Comparison of ENCODE assay signal across 9 mouse cellular contexts in genomic region chr1:91437083-91437400, GRCm38 (mm10). TPM values are rescaled to one million over a fixed set of nuclear protein-coding genes. Genes with fewer than 3 reads are reported as not detected.
DNase-seq lines count a peak whose midpoint lies in the region; ATAC-seq and TF ChIP-seq lines count a peak whose summit lies in the region.
"Had no signal": no experiment of that assay in that cellular context is flagged by ENCODE, and none has a peak within 500 bp of the region (broad histone marks: within the 10 kb centered on the region; RNA-seq: fewer than 3 reads in every experiment).

No protein-coding gene starts in this region.

- no peak overlapping the region for H3K9ac ChIP-seq in heart, embryonic 12.5 days
- no peak overlapping the region for H3K9ac ChIP-seq in intestine, postnatal 0 days (ENCODE audit: low read depth, low read length)
- no peak overlapping the region for H3K9ac ChIP-seq in midbrain, embryonic 16.5 days (ENCODE audit: low read depth, low read length)

- WGBS in heart, embryonic 12.5 days = 86% methylated on average over 3 of the region's 3 CpGs
- 81% methylated on average over 3 of the region's 3 CpGs for WGBS in intestine, postnatal 0 days
- 96% methylated on average over 3 of the region's 3 CpGs for WGBS in midbrain, embryonic 16.5 days

- H3K36me3 ChIP-seq in heart, embryonic 12.5 days = peaks cover 51% of the 10 kb centered on the region
- peaks cover 87% of the 10 kb centered on the region for H3K36me3 ChIP-seq in intestine, postnatal 0 days (ENCODE audit: control insufficient read depth, insufficient read depth)
- H3K36me3 ChIP-seq in midbrain, embryonic 16.5 days (ENCODE audit: control insufficient read depth, insufficient read depth, low read length) = peaks cover 17% of the 10 kb centered on the region

- no peak overlapping the region for H3K4me2 ChIP-seq in heart, embryonic 12.5 days
- H3K4me2 ChIP-seq in intestine, postnatal 0 days (replicated peaks; ENCODE audit: low read depth) = no peak overlapping the region
- H3K4me2 ChIP-seq in midbrain, embryonic 16.5 days (ENCODE audit: low read length) = no peak overlapping the region

- H3K4me1 ChIP-seq in heart, embryonic 12.5 days (replicated peaks) = peaks cover 24% of the 10 kb centered on the region
- peaks cover 25% of the 10 kb centered on the region for H3K4me1 ChIP-seq in brown adipose tissue, adult 24 weeks (ENCODE audit: control insufficient read depth, insufficient read depth, insufficient read length, low read length)
- no peaks in the 10 kb centered on the region for H3K4me1 ChIP-seq in intestine, postnatal 0 days (replicated peaks; ENCODE audit: control insufficient read depth, insufficient read depth, low read length)
- no peaks in the 10 kb centered on the region for H3K4me1 ChIP-seq in midbrain, embryonic 16.5 days (ENCODE audit: control insufficient read depth, insufficient read depth, low read length)

- ATAC-seq in heart, embryonic 12.5 days (ENCODE audit: insufficient number of reproducible peaks, low FRiP score) = no peak
- ATAC-seq in intestine, postnatal 0 days = no peak
- no peak for ATAC-seq in midbrain, embryonic 16.5 days

- no peak for DNase-seq in heart, adult 8-10 months (ENCODE audit: low spot score)
- DNase-seq in left cerebral cortex, adult 2 months (ENCODE audit: extremely low spot score in 1 of 2, low spot score in 2 of 2) = no peak
- no peak for DNase-seq in left cerebral cortex, adult 8-10 months (ENCODE audit: low spot score in 2 of 2)
- DNase-seq in testis, postnatal 14 days (ENCODE audit: low spot score) = no peak
- DNase-seq: left cerebral cortex, postnatal 4 days had no signal

- no peaks in the 10 kb centered on the region for H3K27me3 ChIP-seq in heart, embryonic 12.5 days (replicated peaks)
- H3K27me3 ChIP-seq in intestine, postnatal 0 days (replicated peaks; ENCODE audit: control insufficient read depth, insufficient read depth, low read length) = no peaks in the 10 kb centered on the region
- H3K27me3 ChIP-seq in midbrain, embryonic 16.5 days (ENCODE audit: control insufficient read depth, insufficient read depth, low read depth, low read length) = no peaks in the 10 kb centered on the region

- no peak overlapping the region for H3K4me3 ChIP-seq in heart, embryonic 12.5 days
- H3K4me3 ChIP-seq in left cerebral cortex, adult 2 months = no peak overlapping the region
- H3K4me3 ChIP-seq in brown adipose tissue, adult 24 weeks (ENCODE audit: insufficient read depth, low read depth, low read length) = no peak overlapping the region
- no peak overlapping the region for H3K4me3 ChIP-seq in intestine, postnatal 0 days (ENCODE audit: low read depth, low read length)
- no peak overlapping the region for H3K4me3 ChIP-seq in midbrain, embryonic 16.5 days (ENCODE audit: low read depth, low read length)

- H3K9me3 ChIP-seq in heart, embryonic 12.5 days (replicated peaks) = no peaks in the 10 kb centered on the region
- H3K9me3 ChIP-seq in intestine, postnatal 0 days (ENCODE audit: control insufficient read depth) = no peaks in the 10 kb centered on the region
- no peaks in the 10 kb centered on the region for H3K9me3 ChIP-seq in midbrain, embryonic 16.5 days (replicated peaks; ENCODE audit: control insufficient read depth, low read length, poor library complexity, severe bottlenecking)

- TF ChIP-seq CTCF in left cerebral cortex, adult 2 months (IDR thresholded peaks at IDR 0.05) = no peak
- TF ChIP-seq CTCF in intestine, postnatal 0 days (IDR thresholded peaks at IDR 0.05; ENCODE audit: low read depth) = no peak

- H3K27ac ChIP-seq in heart, embryonic 12.5 days (ENCODE audit: poor library complexity, severe bottlenecking) = peak overlapping the region; percentile 82
- H3K27ac ChIP-seq in left cerebral cortex, adult 2 months = peak overlapping the region; percentile 83; the same call in 1 of the 2 replicates
- H3K27ac ChIP-seq in brown adipose tissue, adult 24 weeks (replicated peaks; ENCODE audit: low read depth, low read length) = peak overlapping the region; percentile 99
- H3K27ac ChIP-seq in intestine, postnatal 0 days (ENCODE audit: low read depth, low read length) = peak overlapping the region; percentile 67
- no peak overlapping the region for H3K27ac ChIP-seq in midbrain, embryonic 16.5 days (ENCODE audit: low read length)

- intact Hi-C loops in left cerebral cortex, adult 2 months (cut with DNase I) = no loop called here

RNA-seq across cellular contexts. Expression of gene Per2, which starts 22.1 kb away (rescaled TPM):
- 3.6 and 4.0 TPM in 2 replicates for polyA plus RNA-seq in heart, embryonic 12.5 days (2016; fragmentation: Nextera tagmentation; extraction: Ambion mirVana)
- total RNA-seq in heart, adult 8-10 months (2022) = 10 to 100 TPM in 3 of 4 experiments, 1 to 10 TPM in 1; 8.3 to 15.0 (median 13.5) TPM
- total RNA-seq in left cerebral cortex, adult 2 months (2021) = 10 to 100 TPM; 24.8 to 54.6 TPM
- 10 to 100 TPM; 18.4 to 36.8 (median 25.1) TPM for total RNA-seq in left cerebral cortex, adult 8-10 months (2022)
- polyA plus RNA-seq in brown adipose tissue, adult 24 weeks (2012; ENCODE audit: insufficient read depth, insufficient read length, missing spikeins) = 1.6 and 6.7 TPM in 2 replicates
- 7.2 and 7.9 TPM in 2 replicates for polyA plus RNA-seq in intestine, postnatal 0 days (2015; fragmentation: Nextera tagmentation; extraction: Ambion mirVana)
- 4.5 and 5.1 TPM in 2 replicates for polyA plus RNA-seq in midbrain, embryonic 16.5 days (2015; fragmentation: Nextera tagmentation; extraction: Ambion mirVana)

RNA-seq across cellular contexts. Expression of gene Hes6, which starts 23.2 kb away (rescaled TPM):
- polyA plus RNA-seq in heart, embryonic 12.5 days (2016; fragmentation: Nextera tagmentation; extraction: Ambion mirVana) = 63.6 and 65.4 TPM in 2 replicates
- 10 to 100 TPM; 18.6 to 20.4 (median 20.0) TPM for total RNA-seq in heart, adult 8-10 months (2022)
- 10 to 100 TPM; 13.4 to 14.6 TPM for total RNA-seq in left cerebral cortex, adult 2 months (2021)
- 10 to 100 TPM; 17.5 to 22.3 (median 21.8) TPM for total RNA-seq in left cerebral cortex, adult 8-10 months (2022)
- polyA plus RNA-seq in brown adipose tissue, adult 24 weeks (2012; ENCODE audit: insufficient read depth, insufficient read length, missing spikeins) = 7.8 and 10.9 TPM in 2 replicates
- polyA plus RNA-seq in intestine, postnatal 0 days (2015; fragmentation: Nextera tagmentation; extraction: Ambion mirVana) = 84.1 and 84.8 TPM in 2 replicates
- 153 and 173 TPM in 2 replicates for polyA plus RNA-seq in midbrain, embryonic 16.5 days (2015; fragmentation: Nextera tagmentation; extraction: Ambion mirVana)

RNA-seq across cellular contexts. Expression of gene Ilkap, which starts 38.4 kb away (rescaled TPM):
- 104 and 106 TPM in 2 replicates for polyA plus RNA-seq in heart, embryonic 12.5 days (2016; fragmentation: Nextera tagmentation; extraction: Ambion mirVana)
- total RNA-seq in heart, adult 8-10 months (2022) = 10 to 100 TPM; 41.5 to 53.3 (median 44.4) TPM
- 10 to 100 TPM; 59.8 to 64.8 TPM for total RNA-seq in left cerebral cortex, adult 2 months (2021)
- 10 to 100 TPM; 48.1 to 54.9 (median 52.2) TPM for total RNA-seq in left cerebral cortex, adult 8-10 months (2022)
- 37.9 and 39.9 TPM in 2 replicates for polyA plus RNA-seq in brown adipose tissue, adult 24 weeks (2012; ENCODE audit: insufficient read depth, insufficient read length, missing spikeins)
- polyA plus RNA-seq in intestine, postnatal 0 days (2015; fragmentation: Nextera tagmentation; extraction: Ambion mirVana) = 51.2 TPM in 2 replicates
- polyA plus RNA-seq in midbrain, embryonic 16.5 days (2015; fragmentation: Nextera tagmentation; extraction: Ambion mirVana) = 141 and 143 TPM in 2 replicates

RNA-seq across cellular contexts. Expression of gene Traf3ip1, which starts 57.4 kb away (rescaled TPM):
- polyA plus RNA-seq in heart, embryonic 12.5 days (2016; fragmentation: Nextera tagmentation; extraction: Ambion mirVana) = 4.8 and 6.0 TPM in 2 replicates
- 1 to 10 TPM; 4.2 to 5.4 (median 4.9) TPM for total RNA-seq in heart, adult 8-10 months (2022)
- 10 to 100 TPM; 15.8 to 16.5 TPM for total RNA-seq in left cerebral cortex, adult 2 months (2021)
- 10 to 100 TPM; 12.5 to 15.3 (median 13.9) TPM for total RNA-seq in left cerebral cortex, adult 8-10 months (2022)
- 3.8 and 4.9 TPM in 2 replicates for polyA plus RNA-seq in brown adipose tissue, adult 24 weeks (2012; ENCODE audit: insufficient read depth, insufficient read length, missing spikeins)
- 3.3 and 3.7 TPM in 2 replicates for polyA plus RNA-seq in intestine, postnatal 0 days (2015; fragmentation: Nextera tagmentation; extraction: Ambion mirVana)
- 10.8 and 10.9 TPM in 2 replicates for polyA plus RNA-seq in midbrain, embryonic 16.5 days (2015; fragmentation: Nextera tagmentation; extraction: Ambion mirVana)
